Mouse (Mus musculus) cerebellum, adult 11-12 months (tissue): ENCODE measurements around the gene Esr2.
A peak's percentile ranks its signal among the peaks of the same experiment; 100 is the strongest.

Experiments used
- DNase-seq: peaks from one replicate; pipeline ENCODE4 v3.0.0; 2022

Gene Esr2

GRCm38 (mm10) chr12:76081557-76082211 lies 95.4 kb downstream of the Esr2 start:
- peak; percentile 91 for DNase-seq

GRCm38 (mm10) chr12:76080876-76081556 lies 96.0 kb downstream of the Esr2 start:
- peak; percentile 41 for DNase-seq

- DNase-seq, result no peak
Measured at GRCm38 (mm10) chr12:76073981-76074380, 103.1 kb downstream of the Esr2 start.

- DNase-seq, result no peak
Measured at GRCm38 (mm10) chr12:76073066-76073826, 103.8 kb downstream of the Esr2 start.

- DNase-seq, result no peak
Measured at GRCm38 (mm10) chr12:76071935-76072849, 104.9 kb downstream of the Esr2 start.
